Mouse (Mus musculus) retina, postnatal 7 days (tissue): ENCODE data around the gene Mapk8.

Experiments used
- DNase-seq: peaks from one replicate; pipeline ENCODE4 v3.0.0-alpha.2; 2012; ENCODE audit warnings: low read depth, low spot score

Gene Mapk8

DNA sequence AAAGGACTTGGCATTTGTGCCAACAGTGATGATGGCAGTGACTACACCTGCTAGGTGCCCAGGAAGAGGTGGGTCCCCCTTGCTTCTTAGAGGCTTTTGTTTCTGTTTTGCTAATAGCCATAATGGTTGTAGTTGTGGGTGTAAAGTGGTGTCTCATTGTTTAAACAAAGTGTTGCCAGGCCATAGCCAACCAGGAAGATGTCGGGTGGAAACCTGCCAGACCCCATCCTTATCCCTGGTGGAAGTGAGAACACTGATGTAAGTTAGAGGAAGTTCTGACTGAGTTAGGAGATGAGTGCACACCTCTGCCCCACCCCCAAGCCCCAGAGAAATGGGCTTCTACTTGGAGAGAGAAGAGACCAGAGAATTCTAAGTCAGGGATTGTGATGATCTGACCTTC, 98.8 kb downstream of the Mapk8 start:
- DNase-seq: no peak

DNA sequence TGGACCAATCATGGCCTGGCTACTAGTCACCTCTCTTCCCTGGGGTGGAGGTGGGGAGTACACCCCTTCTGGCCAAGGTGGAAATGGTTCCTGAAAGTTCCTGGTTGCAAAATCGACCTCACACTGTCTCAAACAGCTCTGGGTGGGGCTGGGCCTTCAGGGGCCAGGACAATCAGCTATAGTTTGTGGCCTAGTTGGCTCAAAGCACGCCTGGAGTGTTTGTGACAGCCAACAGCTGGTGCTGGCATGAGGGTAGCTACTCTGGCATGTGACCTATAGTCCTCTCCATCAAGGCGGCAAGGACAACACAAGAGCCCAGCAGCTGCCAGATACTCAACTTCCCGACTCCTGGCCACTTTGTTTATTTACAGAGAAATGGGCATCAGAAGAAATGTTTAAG, 99.2 kb downstream of the Mapk8 start:
- DNase-seq: no peak

DNA sequence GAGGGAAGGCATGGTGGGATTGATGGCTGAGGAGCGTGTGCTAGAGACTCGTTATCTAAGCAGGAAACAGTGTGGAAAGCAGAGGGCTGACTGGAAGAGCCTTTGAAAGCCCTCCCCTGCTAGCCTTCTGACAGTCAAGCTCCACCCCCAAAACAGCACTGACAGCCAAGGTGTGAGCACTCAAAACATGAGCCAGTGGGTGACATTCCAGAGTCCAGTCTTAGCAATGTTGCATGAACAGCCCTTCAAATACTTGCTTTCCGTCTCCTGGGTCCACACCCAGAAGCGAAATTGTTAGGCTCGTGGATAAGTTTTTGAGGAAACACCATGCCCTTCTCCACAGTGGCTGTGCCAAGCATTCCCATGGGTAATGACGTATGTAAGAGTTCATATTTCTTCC, 100.4 kb downstream of the Mapk8 start:
- DNase-seq: no peak

DNA sequence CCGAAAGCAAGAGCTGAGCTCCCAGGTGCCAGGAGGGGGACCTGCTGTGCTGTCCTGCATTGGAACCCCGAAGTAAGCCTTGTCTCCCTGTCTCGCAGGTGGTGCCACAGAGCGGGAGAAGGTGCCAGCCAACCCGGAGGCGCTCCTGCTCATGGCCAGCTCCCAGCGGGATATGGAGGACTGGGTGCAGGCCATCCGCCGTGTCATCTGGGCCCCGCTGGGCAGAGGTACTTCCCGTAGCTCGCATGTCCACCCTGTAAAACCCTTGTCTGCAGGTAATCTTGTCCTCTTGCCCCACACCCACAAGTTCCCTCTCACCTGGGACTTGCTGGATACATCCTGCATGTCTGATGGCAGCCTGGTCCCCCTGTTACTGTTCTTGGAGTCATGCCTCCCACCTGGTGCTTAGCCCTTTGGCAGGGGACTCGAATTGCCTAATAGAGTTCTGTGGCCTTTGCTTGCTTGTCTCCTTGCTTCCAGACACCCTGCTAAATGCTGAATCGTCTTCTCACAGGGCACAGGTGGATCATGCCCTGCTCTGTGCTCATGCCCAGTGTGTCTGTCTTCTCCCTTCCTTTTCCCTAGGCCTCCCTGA, 103.7 kb downstream of the Mapk8 start:
- no peak for DNase-seq

DNA sequence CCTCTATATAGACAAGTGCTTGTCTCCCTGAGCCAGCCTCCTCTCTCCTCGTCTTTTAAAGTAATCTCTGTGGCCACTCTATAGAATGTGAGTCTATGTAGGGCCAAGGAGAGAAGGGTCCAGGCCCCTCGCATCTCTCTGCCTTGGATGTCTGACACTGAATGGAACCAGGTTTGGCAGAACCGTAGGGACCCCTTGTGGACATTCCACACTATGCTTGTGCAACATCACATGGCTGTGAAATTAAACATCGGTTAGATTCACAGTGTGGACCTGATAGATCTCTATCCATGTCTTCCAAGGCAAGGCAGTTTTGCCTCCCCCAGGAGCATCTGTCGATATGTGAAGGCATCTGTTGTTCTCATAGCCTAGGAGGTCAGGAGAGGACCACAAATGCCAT, 108.3 kb downstream of the Mapk8 start:
- DNase-seq: no peak

DNA sequence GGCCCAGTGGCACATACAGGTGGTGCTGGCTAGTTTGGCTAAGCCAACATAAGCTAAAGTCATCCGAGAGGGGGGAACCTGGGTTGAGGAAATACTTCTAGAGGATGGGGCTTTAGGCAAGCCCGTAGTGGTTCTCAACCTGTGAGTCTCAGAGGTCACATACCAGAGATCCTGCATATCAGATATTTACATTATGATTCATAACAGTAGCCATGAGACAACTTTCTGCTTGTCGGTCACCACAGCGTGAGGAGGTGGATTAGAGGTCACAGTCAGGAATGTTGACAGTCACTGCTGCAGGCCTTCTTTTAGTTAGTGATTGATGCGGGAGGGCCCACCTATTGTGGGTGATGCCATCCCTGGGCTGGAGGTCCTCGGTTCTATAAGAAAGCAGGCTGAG, 111.2 kb downstream of the Mapk8 start:
- DNase-seq: no peak

DNA sequence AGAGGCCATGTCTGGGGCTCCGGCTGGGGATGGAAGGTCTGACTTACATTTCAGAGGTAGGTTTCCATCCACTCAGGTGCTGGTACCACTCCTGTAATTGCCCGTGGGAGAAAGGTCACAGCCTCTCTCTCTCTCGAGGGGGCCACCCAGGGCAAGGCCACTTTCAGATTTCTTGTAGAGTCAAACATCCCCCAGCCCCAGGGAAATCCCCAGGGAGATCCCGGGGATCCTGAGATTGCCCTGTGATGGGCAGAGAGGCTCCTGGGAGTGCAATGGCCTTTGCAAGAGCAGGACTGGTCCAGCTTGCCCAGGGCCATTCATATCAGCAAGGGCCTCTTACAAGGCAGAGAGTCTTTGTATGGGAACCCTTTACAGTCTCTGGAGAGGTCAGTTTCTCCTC, 112.6 kb downstream of the Mapk8 start:
- DNase-seq: no peak

DNA sequence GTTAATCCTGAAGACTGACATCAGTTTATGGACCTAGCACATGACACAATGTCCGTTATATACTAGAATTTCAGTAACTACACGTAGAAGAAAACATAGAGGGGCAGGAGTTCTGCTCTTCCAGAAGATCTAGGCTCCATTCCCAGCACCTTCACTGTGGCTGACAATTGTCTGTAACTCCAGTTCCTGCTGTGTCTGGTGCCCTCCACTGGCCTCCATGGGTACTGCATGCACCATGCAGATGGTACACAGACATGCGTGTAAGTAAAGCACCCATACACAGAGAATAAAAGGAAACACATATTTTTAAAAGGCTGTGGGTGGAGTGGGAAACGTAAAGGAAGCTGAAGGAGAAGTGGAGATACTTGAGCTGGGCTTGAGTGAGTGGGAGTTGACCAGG, 113.1 kb downstream of the Mapk8 start:
- no peak for DNase-seq

DNA sequence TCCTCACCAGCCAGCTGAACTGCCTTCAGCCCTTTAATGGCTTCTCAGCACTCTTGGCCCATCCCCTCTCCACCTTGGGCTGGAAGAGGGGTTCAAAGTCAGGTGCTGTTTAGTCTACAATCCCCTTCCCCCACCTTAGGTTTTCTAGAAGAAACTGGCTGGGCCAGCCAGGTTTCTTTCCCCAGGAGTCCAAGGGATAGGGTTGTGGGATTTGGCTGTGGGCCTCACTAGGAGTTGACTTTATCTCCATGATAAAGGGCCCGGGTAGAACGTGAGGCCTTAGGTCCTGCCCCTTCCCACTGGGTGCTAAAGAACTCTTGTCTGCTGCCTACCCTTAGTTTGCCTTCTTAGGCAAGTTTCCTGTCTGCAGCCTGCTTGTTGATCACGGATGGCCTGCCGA, 115.3 kb downstream of the Mapk8 start:
- no peak for DNase-seq

DNA sequence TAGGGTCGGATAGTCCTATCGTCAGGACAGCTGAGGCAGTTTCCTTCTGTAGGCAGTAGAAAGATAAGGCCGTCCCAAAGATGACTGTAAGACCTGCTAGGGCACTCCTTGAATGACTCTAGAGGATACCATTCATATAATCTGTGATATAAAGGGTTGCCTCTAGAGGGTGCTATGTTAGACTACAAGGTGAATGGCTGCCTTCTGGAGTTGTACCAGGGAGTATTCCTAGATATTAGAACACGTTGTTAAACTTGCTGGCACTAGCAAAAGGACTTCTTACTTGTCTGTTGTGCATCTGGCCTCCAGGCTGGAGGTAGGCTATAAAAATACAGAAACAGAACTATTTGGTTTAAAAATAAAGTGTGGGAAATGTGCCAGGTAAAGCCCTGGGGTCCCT, 116.0 kb downstream of the Mapk8 start:
- DNase-seq: no peak

DNA sequence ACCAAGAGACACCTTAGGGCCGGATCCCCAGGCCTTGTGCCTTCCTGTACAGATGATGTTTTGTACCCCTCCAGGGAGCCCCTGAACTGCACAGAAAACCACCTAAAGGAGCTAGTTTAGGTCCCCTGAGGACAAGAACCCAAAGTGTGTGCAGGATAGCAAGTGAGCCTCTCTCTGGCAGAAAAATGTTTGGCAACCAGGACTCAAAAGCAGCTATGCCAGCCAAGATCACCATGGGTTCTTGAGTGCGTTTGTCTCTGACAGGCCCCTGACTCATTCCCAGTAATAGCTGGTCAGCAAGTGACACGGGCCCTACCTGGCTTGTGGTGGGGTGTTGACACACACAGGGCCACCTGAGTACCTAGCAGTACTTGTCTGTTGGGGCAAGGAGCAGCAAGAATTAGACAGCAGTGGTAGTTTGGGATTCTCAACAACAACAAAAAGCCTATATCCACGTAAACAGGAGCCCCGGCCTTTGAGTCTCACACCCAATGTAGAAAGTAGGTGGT, 117.6 kb downstream of the Mapk8 start:
- DNase-seq: no peak

DNA sequence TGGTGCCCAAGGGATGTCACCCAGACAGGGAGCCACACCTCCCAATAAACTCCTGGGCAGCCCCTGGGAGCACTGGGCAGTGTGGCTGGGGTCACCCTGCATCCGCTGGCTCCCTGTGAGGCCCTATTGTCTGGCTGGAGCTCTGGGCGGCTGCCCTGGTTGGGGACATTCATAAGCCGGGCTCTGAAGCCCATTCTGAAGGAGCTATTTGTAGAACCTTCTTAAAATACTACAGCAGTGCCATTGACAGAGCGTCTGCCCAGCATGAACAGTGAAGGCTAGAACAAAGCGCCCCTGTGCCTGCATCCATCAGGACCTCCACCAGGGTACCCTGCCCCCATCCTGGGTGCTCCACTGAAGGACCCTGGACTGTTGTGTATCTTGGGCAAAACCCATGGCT, 118.6 kb downstream of the Mapk8 start:
- DNase-seq: no peak
